Mouse (Mus musculus): ENCODE data around the gene Stk39. TPM values are rescaled to one million over a fixed set of nuclear protein-coding genes. Genes with fewer than 3 reads are reported as not detected.

Gene Stk39
- total RNA-seq, 2 experiments from 2014 or later: 1.9 to 4.1 TPM

DNA sequence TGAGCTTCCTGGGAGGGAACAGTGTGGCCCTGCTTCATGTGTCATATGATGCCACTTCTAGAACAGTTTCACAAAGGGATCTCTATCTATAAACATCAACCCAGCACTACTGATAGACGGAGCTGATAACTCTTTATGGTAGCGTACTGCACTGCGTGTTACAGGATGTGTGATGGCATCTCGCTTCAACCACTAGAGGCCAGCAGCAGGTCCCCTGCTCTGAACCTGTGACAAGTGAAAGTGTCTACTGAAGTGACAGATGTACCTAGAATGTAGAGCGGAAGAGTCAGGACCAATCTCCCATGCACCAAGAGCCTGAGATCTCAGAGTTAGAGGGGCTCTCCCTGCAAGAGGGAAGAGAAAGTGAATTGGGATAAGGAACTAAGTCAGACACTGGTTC lies 41.6 kb downstream of the Stk39 start:
- peak; percentile 40 for TF ChIP-seq CTCF (IDR thresholded peaks at IDR 0.05)
- DNase-seq: no peak
- no peak overlapping the region for H3K27ac ChIP-seq
- no peak overlapping the region for H3K4me3 ChIP-seq
- intact Hi-C loops (cut with DNase I): no loop called here

DNA sequence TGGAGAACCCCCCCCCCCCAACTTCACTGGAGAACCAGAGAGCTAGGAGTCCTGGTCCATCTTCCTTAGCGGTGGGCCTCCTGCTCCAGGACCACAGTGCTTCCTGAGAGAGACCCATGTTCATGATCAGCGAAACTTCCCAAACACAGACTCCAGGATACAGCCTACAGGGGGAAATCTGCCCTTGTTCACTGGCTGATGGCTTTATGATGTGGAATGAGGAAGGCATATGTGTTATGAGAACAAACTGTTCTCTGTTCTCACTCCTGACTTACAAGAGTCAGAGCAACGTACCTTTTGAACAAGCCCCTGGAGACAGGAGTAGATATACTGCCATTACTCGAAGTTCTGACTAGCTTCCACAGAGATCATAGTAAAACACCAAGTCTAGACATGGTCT lies 42.6 kb downstream of the Stk39 start:
- no peak overlapping the region for H3K4me3 ChIP-seq
- intact Hi-C loops (cut with DNase I): no loop called here
- TF ChIP-seq CTCF (IDR thresholded peaks at IDR 0.05): no peak
- DNase-seq: no peak
- no peak overlapping the region for H3K27ac ChIP-seq

DNA sequence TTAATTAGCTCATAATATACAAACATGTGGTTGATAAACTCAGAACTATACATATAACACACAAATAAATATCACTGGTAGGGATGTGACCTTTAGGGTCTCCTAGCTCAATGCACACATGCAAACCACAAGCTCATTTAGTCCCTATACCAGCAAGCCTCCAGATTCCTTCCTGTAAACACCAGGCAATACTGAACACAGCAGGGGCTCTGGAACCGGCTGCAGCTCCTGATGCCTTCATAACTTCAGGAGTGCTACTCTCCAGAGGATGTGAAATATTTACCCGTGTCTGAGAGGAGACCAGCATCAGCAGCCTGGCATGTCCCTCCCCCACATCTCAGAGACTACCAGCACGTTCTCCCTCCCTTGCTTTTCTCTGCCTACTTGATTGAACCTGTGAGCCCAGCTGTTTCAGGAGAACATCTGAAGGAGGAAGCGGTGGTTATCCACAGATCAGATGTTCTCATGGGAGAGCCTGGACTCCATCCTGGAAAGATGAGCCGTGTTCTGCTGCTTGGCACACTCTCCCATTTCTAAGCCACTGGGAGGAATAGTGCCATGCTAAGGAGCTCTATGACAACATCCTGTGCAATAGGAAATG lies 45.0 kb downstream of the Stk39 start:
- H3K4me3 ChIP-seq: no peak overlapping the region
- intact Hi-C loops (cut with DNase I): no loop called here
- no peak for TF ChIP-seq CTCF (IDR thresholded peaks at IDR 0.05)
- H3K27ac ChIP-seq: no peak overlapping the region
- no peak for DNase-seq

DNA sequence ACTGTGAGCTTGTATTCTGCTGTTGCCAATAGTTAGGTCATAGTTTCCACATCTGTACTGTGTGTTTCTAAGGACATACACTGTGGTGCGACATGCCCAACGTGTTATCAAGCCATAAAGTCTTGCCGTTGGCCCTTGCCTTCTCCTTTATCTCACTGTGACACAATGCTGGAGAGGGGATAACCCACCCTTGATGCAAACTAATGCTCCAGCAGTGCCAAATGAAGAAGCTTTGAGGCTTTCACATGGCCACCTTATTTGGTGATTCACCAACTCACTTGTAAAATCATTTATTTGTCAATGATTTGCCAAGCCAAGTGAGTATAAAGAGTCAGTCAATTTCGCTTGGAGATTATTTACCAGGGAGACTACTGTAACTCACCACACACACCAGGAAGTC lies 46.0 kb downstream of the Stk39 start:
- no peak overlapping the region for H3K4me3 ChIP-seq
- intact Hi-C loops (cut with DNase I): no loop called here

DNA sequence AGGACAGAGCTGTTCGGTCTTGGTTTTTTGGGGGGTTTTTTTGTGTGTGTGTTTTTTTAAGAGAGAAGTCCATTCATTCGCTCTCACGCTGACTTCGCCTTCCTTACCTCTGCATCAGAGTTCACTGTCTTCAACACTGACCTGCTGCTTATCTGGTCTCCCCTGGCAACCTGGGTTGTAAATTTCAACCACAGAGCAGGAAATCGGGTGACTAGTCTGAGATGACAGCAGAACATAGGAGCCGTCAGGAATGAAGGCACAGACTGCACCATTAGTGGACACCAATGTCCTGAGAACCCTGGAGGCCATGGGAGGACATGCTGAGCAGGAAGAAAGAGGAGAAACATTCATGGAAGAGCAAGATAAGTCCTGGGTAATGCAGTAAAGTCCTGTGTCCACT lies 51.1 kb downstream of the Stk39 start:
- no peak for TF ChIP-seq CTCF (IDR thresholded peaks at IDR 0.05)
- Histone ChIP-seq H3K4me3 (no peak overlapping the region), H3K27ac (no peak overlapping the region)
- intact Hi-C loops (cut with DNase I): no loop called here
- DNase-seq: no peak

More for the DNA sequence above, 46.0 kb downstream of the Stk39 start:
- no peak overlapping the region for H3K27ac ChIP-seq
- DNase-seq: no peak
- no peak for TF ChIP-seq CTCF (IDR thresholded peaks at IDR 0.05)

DNA sequence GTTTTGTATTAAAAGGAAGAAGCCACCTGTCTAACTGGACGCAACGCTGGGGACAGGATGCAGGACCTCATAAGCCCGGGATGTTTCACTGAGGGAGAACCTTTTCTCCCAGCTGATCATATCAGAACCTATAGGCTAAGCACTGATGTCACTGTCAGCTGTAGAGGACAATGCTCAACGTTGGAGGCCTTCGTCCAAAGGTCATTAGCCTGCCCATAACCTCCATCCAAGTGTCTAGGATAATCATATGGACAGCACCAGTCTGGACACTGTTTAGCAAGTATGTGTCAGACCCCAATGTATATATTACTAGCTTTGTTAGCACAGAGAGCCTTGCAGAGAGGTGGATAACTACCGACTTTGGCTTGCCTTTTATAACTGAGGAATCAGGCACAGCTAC lies 51.8 kb downstream of the Stk39 start:
- no peak for TF ChIP-seq CTCF (IDR thresholded peaks at IDR 0.05)
- intact Hi-C loops (cut with DNase I): no loop called here
- H3K27ac ChIP-seq: no peak overlapping the region
- DNase-seq: no peak
- no peak overlapping the region for H3K4me3 ChIP-seq

DNA sequence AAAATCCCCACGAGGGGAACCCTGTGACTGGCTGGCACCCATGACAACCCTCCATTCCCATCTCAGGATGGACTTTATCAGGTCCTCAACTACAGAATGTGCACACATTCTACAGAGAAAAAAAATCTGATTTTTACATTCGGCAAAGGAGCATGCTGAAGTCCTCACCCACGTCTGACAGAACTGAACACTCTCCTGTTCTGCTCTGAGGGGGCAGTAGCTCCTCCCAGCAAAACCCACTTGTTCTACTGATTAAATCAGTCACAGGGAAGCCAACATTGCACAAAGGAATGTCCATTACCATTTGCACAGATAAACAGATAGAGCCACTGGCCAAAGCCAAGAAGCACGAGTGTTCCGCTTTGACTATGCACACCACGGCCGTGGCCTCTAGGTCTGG lies 52.3 kb downstream of the Stk39 start:
- no peak for TF ChIP-seq CTCF (IDR thresholded peaks at IDR 0.05)
- Histone ChIP-seq H3K27ac (no peak overlapping the region), H3K4me3 (no peak overlapping the region)
- intact Hi-C loops (cut with DNase I): no loop called here
- DNase-seq: no peak

DNA sequence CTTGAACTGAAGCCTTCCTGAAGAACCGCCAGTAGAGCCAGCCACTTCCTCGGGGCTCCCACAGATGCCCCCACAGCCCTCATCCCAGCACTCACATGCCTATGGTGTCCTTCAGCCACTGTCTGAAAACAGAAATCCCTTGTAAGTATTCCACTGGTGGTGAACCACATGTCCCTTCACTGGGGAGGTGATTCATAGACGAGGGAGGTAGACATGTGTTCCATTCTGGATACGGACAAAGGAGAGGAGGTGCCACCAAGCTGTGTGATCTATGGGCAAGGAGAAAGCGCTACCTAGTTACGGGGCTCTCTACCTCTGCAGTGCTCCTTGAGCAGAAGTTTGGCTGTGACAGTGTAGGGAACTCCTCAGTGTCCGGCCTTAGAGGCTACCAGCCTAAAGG lies 52.9 kb downstream of the Stk39 start:
- DNase-seq: no peak
- Histone ChIP-seq H3K27ac (no peak overlapping the region), H3K4me3 (no peak overlapping the region)
- no peak for TF ChIP-seq CTCF (IDR thresholded peaks at IDR 0.05)
- intact Hi-C loops (cut with DNase I): no loop called here

DNA sequence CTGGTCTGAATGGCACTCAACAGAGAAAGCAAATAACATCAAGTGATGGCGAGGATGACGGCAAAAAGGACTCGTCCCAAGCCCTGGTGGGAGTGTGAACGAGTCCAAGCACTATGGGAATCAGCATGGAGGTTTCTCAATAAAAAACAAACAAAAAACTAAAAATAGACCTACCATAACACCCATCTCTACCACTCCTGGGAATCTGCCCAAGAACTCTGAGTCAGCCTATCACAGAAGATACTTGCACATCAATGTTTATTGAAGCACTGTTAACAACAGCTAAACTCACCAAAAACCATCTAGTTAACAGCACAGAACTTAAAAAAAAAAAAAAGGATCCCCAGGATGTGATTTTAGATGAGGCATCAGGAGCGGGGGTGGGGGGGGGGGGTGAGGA lies 55.0 kb downstream of the Stk39 start:
- DNase-seq: no peak
- TF ChIP-seq CTCF (IDR thresholded peaks at IDR 0.05): no peak
- Histone ChIP-seq H3K27ac (no peak overlapping the region), H3K4me3 (no peak overlapping the region)
- intact Hi-C loops (cut with DNase I): no loop called here

DNA sequence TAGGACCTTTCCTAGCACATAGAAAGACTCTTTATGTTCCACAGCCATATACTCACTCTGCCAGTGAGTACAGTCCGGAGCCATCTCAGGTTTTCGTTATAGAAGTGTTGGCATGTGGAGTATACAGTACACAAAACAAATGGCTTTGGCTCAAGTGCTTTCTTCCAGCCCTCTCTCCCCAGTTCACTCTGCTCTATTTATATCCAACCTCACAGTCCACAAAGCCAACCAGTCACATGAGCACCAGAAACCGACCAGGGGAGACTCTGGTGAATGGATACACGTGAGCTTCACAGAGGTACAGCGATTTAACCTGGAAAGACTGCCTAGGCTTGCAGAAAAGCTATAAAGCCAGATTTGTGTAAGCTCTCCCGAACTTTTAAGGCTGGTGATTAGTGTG lies 56.4 kb downstream of the Stk39 start:
- no peak for TF ChIP-seq CTCF (IDR thresholded peaks at IDR 0.05)
- intact Hi-C loops (cut with DNase I): no loop called here
- H3K4me3 ChIP-seq: no peak overlapping the region
- H3K27ac ChIP-seq: no peak overlapping the region
- DNase-seq: no peak

DNA sequence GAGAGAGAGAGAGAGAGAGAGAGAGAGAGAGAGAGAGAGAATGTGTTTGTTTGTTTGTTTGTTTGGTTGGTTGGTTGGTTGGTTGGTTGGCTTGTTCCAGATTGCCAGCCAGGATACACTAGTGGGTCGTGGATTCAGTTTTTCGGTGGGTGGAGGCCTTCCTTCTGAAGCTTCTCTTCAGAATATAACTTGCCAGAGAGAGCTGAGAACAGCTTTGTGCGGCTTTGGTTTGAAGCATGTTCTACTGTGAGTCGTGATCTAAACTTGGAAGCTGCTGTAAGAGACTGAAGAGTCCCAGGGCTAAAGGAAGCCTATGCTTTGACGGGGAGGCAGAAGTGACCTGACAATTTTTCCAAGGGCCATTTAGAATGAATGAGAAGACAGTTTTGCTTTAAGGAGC lies 59.9 kb downstream of the Stk39 start:
- no peak for DNase-seq
- H3K4me3 ChIP-seq: no peak overlapping the region
- intact Hi-C loops (cut with DNase I): no loop called here
- TF ChIP-seq CTCF (IDR thresholded peaks at IDR 0.05): no peak
- no peak overlapping the region for H3K27ac ChIP-seq

DNA sequence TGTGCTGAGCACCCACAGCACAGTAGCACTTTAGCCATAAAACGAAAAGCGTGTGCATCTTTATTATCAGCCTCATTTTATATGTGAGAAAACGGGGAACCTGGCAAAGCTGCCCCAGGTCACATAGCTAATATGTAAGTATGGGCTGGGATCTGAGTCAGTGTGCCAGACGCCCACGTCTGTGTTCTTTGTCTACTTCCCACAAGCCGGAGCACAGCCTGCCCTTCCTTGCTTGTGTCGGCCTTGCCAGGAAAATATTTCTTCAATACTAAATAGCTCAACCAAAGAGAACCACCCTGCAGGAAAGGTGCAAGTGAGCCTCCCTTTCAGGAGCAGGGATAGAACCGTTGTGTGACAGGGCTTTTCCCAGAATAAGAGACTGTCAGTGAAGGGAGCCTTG lies 60.9 kb downstream of the Stk39 start:
- intact Hi-C loops (cut with DNase I): no loop called here
- Histone ChIP-seq H3K4me3 (no peak overlapping the region), H3K27ac (0 out of 2 replicates have a peak overlapping the region, but pooled peaks have one; percentile 8)
- no peak for TF ChIP-seq CTCF (IDR thresholded peaks at IDR 0.05)
- no peak for DNase-seq

DNA sequence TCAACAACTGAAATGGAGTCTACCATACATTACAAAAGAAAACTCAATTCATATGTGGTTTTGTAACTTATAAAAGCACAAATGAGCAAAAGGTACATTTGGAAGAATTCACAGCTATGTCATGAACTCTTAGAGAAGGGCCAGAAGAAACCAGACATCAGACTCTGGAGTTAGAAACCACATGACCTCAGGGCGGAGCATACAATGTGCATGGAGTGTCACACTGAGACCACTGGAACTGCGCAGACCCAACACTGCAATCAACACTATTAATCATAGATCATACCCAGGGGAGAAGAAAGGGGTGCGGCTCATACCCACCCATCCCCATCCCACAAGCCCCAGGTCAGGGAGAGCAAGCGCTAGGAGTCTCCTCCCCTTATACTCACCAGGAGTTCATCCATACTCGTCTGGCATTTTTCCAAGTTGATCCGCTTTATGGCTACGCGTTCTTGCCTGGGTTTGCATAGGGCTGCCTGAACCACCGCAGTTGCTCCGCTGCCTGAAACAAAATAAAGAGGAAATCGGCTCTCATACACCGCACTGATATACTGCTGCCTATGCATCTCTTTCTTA lies 62.3 kb downstream of the Stk39 start:
- H3K27ac ChIP-seq: no peak overlapping the region
- no peak for TF ChIP-seq CTCF (IDR thresholded peaks at IDR 0.05)
- intact Hi-C loops (cut with DNase I): no loop called here

DNA sequence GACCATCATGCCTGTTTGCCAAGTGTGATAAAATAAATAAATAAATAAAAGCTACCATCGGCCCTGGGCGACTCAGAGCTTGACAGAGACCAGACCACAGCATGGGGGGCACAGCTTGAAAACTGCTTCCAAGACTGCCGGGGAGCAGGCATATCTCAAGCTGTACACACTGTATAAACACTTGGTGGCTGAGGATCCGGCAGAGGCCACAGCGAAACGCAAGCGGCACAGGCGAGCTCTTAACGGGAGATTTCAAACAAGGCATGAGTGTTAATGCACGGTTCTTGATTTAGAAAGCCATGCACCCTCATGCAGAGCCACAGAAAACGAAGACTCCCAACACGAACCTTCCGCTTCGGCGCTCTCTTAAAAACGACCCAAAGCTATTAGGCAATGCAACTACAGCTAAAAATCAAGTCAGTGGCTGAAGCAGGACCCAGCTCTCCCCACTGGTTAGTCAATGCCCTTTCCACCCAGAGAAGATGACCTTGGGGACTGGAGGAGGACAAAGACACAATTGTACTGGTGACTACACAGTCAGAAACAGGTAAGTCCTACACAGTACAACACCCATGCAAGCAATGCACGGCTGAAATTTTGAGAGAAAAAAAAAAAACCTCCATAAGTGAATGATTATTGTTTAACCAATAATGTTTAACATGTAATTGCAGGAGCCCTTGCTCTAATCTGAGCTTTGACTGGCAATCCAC lies 63.6 kb downstream of the Stk39 start:
- H3K27ac ChIP-seq: no peak overlapping the region
- no peak for DNase-seq
- intact Hi-C loops (cut with DNase I): no loop called here
- H3K4me3 ChIP-seq: no peak overlapping the region
- TF ChIP-seq CTCF (IDR thresholded peaks at IDR 0.05): no peak

More for the DNA sequence above, 62.3 kb downstream of the Stk39 start:
- DNase-seq: no peak
- H3K4me3 ChIP-seq: no peak overlapping the region
